Mouse (Mus musculus) fibroblast of lung, adult 2 months (primary cell): Measurements from ENCODE around the gene Gm9803.
A peak's percentile ranks its signal among the peaks of the same experiment; 100 is the strongest.

Experiments used
- DNase-seq: peaks from one replicate; pipeline ENCODE4 v3.0.0-alpha.2; 2011; ENCODE audit warnings: low read depth

Gm9803 gene

GRCm38 (mm10) chr10:43516992-43517660, 6.8 kb upstream of the Gm9803 start:
- no peak for DNase-seq

- no peak for DNase-seq
Observed at GRCm38 (mm10) chr10:43517836-43518235, 6.0 kb upstream of the Gm9803 start.

- no peak for DNase-seq
Observed at GRCm38 (mm10) chr10:43518368-43518767, 5.5 kb upstream of the Gm9803 start.

- DNase-seq: no peak
Observed at GRCm38 (mm10) chr10:43519977-43520376, 3.9 kb upstream of the Gm9803 start.

GRCm38 (mm10) chr10:43527283-43528269, 3.7 kb downstream of the Gm9803 start:
- DNase-seq: no peak

GRCm38 (mm10) chr10:43534382-43534781, 10.5 kb downstream of the Gm9803 start:
- no peak for DNase-seq

GRCm38 (mm10) chr10:43537652-43538051, 13.8 kb downstream of the Gm9803 start:
- DNase-seq: no peak

GRCm38 (mm10) chr10:43538831-43539230, 14.9 kb downstream of the Gm9803 start:
- DNase-seq: no peak

GRCm38 (mm10) chr10:43539746-43540310, 15.9 kb downstream of the Gm9803 start:
- no peak for DNase-seq

- DNase-seq: peak; percentile 84
Observed at GRCm38 (mm10) chr10:43540442-43541152, 16.7 kb downstream of the Gm9803 start, which contains the start of gene 1700021F05Rik. TSS of gene 1700021F05Rik (minus strand) at chr10:43540994.

GRCm38 (mm10) chr10:43541153-43541544, 17.3 kb downstream of the Gm9803 start:
- no peak for DNase-seq

GRCm38 (mm10) chr10:43549411-43549810, 25.5 kb downstream of the Gm9803 start:
- DNase-seq: no peak

GRCm38 (mm10) chr10:43550923-43551322, 27.0 kb downstream of the Gm9803 start:
- DNase-seq: no peak

- no peak for DNase-seq
Observed at GRCm38 (mm10) chr10:43551388-43551787, 27.5 kb downstream of the Gm9803 start.

GRCm38 (mm10) chr10:43557630-43558165, 33.8 kb downstream of the Gm9803 start:
- DNase-seq: no peak

GRCm38 (mm10) chr10:43559313-43559712, 35.4 kb downstream of the Gm9803 start:
- no peak for DNase-seq

GRCm38 (mm10) chr10:43560765-43561164, 36.9 kb downstream of the Gm9803 start:
- DNase-seq: no peak

- no peak for DNase-seq
Observed at GRCm38 (mm10) chr10:43561311-43561710, 37.4 kb downstream of the Gm9803 start.
